Mouse (Mus musculus) CH12F3 (cell line): ENCODE measurements around the gene Olfr1412.

ENCODE experiments used
- in situ Hi-C: fragments of 300-500 bp; cut with MboI; formaldehyde crosslinking; loops from 2 replicates; pipeline ENCODE4 v1.14.3; 2020; ENCODE audit warnings: low sequenced_read_pairs

Gene Olfr1412

GRCm38 (mm10) chr1:92636676-92637075, 51.1 kb downstream of the Olfr1412 start:
- in situ Hi-C loops: no loop called here

DNA sequence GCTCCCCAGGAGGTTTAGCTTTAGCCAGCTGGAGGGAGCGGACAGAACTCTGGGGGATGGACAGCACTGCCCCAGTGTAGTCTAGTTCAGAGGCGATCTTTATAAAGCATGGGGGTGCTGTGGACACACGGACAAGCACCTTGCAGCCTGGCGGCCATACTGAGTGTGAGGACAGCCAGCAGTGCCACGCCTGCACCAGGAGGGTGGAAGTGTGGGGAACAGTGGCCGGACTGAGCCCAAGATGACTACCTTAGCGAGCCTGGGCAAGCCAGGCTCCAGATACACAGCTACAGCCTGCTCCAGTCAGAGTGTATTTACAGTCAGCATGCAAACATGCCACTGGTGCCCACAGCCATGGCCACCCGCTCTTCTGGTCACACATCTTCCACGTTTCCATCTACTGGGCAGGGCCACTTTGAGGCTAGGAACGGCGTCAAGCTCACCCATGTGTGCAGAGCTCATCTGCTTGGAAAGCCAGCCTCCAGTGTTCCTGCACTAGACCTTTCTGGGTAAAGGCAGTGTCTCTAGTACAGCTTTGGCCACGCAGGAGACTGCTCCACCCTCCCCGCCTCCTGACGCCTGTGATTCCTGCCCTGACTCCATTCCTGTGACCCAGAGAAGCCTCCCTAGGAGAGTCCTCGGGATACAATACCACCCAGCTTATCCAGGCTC, 52.1 kb downstream of the Olfr1412 start:
- in situ Hi-C loops: no loop called here

- in situ Hi-C loops: no loop called here
Measured at GRCm38 (mm10) chr1:92638181-92638580, 52.6 kb downstream of the Olfr1412 start.

DNA sequence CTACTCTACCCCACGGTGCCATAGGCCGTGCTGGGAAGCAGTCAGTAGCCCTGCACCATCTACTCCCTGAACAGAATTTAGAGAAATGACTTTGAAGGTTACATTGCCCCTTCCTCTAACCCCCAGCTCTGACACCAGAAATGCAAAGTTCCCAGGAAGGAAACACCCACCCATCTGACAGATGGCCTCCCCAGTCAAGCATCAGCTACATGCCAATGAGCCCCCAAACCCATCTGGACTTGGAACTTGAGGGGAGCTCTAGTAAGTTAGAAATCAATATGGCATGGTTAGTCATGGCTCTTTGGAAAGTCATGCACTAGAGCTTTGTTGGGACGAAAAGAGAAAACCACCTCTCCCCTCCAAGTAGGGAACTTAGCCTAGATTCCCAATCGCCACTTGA, 53.2 kb downstream of the Olfr1412 start:
- in situ Hi-C loops: no loop called here

DNA sequence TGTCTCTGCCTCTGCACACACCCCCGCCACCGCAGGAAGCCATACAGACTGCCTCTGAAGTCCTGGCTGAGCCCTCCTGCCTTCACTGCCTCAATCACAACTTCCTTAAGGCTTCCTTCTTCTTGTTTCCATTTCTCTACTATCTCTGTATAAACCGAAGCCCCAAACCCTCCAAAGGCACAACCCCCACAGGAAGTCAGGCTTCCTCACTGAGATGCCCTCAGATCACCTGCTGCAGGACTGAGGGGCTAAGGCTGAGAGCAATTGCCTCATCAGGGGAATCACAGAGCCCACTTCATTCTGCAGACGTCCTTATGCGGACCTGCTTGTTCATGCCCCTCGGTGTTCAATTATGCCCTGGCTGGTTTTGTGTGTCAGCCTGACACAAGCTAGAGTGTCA, 54.8 kb downstream of the Olfr1412 start:
- in situ Hi-C loops: no loop called here
